Mouse (Mus musculus): Measurements from ENCODE around the gene Wdr19.

GRCm38 (mm10) chr5:65154287-65154686, 45.2 kb upstream of the Wdr19 start:
- TF ChIP-seq CTCF (IDR thresholded peaks at IDR 0.05; ENCODE audit: borderline replicate concordance, insufficient read depth, low read length): no peak
- no peak for TF ChIP-seq POLR2A (IDR thresholded peaks at IDR 0.05; ENCODE audit: low read depth, low read length)

All from embryonic fibroblast, embryonic 13.5 days (primary cell).